Mouse (Mus musculus) heart, adult 2 months (tissue): Measurements from ENCODE around the gene Crybg2. TPM values are rescaled to one million over a fixed set of nuclear protein-coding genes. Genes with fewer than 3 reads are reported as not detected.

ENCODE experiments used
- DNase-seq, 2 experiments: peaks; one replicate each; pipeline ENCODE4 v3.0.0; 2021
- H3K27ac ChIP-seq: fragments of 200-600 bp; 2 replicates; pipeline ENCODE4 v1.8.1; 2022
- H3K27me3 ChIP-seq: fragments of 200-500 bp; 2 replicates; pipeline ENCODE4 v1.6.1; 2012; ENCODE audit warnings: mild to moderate bottlenecking, low read length, inconsistent platforms, mixed read lengths; ENCODE audit not compliant: control insufficient read depth, insufficient read depth
- H3K36me3 ChIP-seq: fragments of 200-500 bp; 2 replicates; pipeline ENCODE4 v1.6.1; 2012; ENCODE audit warnings: low read length, inconsistent platforms; ENCODE audit not compliant: control insufficient read depth, insufficient read depth
- H3K4me1 ChIP-seq: fragments of 200-500 bp; 2 replicates; pipeline ENCODE4 v1.6.1; 2011; ENCODE audit warnings: low read length; ENCODE audit not compliant: control insufficient read depth, insufficient read depth
- H3K4me3 ChIP-seq: fragments of 200-600 bp; 2 replicates; pipeline ENCODE4 v1.8.1; 2022
- H3K79me2 ChIP-seq: fragments of 200-500 bp; replicated peaks from 2 replicates; pipeline ENCODE4 v1.6.1; 2012; ENCODE audit warnings: mild to moderate bottlenecking, inconsistent platforms, low read length, moderate library complexity, mixed read lengths; ENCODE audit not compliant: control insufficient read depth, insufficient read depth
- H3K9ac ChIP-seq: fragments of 200-500 bp; 2 replicates; pipeline ENCODE4 v1.6.1; 2012; ENCODE audit warnings: low read depth, mild to moderate bottlenecking, control low read depth, inconsistent platforms, low read length, mixed read lengths
- CTCF ChIP-seq: fragments of 200-600 bp; IDR thresholded peaks from 2 replicates; pipeline ENCODE4 v1.8.1; 2022; ENCODE audit warnings: antibody characterized with exemption, mild to moderate bottlenecking, moderate library complexity
- EP300 ChIP-seq: fragments of 200-500 bp; IDR thresholded peaks from 2 replicates; pipeline ENCODE4 v1.6.1; 2011; ENCODE audit warnings: low read depth, low read length, control low read depth; ENCODE audit not compliant: insufficient read depth
- POLR2A ChIP-seq: fragments of 200-500 bp; IDR thresholded peaks from 2 replicates; pipeline ENCODE4 v1.6.1; 2011; ENCODE audit warnings: mild to moderate bottlenecking, low read depth, low read length, control low read depth; ENCODE audit not compliant: insufficient read depth
- WGBS: fragments of 180-500 bp; shearing (Covaris S2); methylation state at CpG from one replicate; pipeline ENCODE4 v1.1.7; 2018; 5-methylcytosine and 5-hydroxymethylcytosine counted together
- intact Hi-C: fragments of 180-260 bp; cut with DNase I; formaldehyde crosslinking; loops from one replicate; pipeline ENCODE4 v1.15.1; 2025
- polyA plus RNA-seq: library from polyadenylated mRNA; depleted of rRNA; stranded (reverse); fragments of >200 nt; gene quantifications from 2 replicates; pipeline ENCODE4 v1.2.3, GENCODE M21; 2012
- total RNA-seq, 2 experiments: library from RNA; stranded (reverse); gene quantifications; 2 replicates each; pipeline ENCODE4 v1.2.3; 2021

The Crybg2 gene
- total and polyA plus RNA-seq, 3 experiments, result 0.49 TPM; not detected in 2

- Histone ChIP-seq H3K27me3 (0 out of 2 replicates have a peak, but pooled peaks cover 3% of the 10 kb centered on the region), H3K79me2 (no peaks in the 10 kb centered on the region), H3K4me1 (no peaks in the 10 kb centered on the region), H3K9ac (no peak overlapping the region), H3K27ac (no peak overlapping the region), H3K4me3 (no peak overlapping the region), H3K36me3 (no peaks in the 10 kb centered on the region)
- intact Hi-C loops, result no loop called here
- WGBS, result 30% methylated on average over 3 of the region's 3 CpGs
- DNase-seq, result no peak
- peak; percentile 63 for TF ChIP-seq CTCF
- TF ChIP-seq EP300, result no peak
- no peak for TF ChIP-seq POLR2A
These were observed 18.1 kb downstream of the Crybg2 start for GRCm38 (mm10) chr4:134078694-134079093.

GRCm38 (mm10) chr4:134080674-134081073 is 20.1 kb downstream of the Crybg2 start:
- intact Hi-C loops, result loop anchor here (5.0 kb wide), 1 partner anchor 43 kb away; no protein-coding TSS in a partner anchor
- H3K27me3 ChIP-seq, result 0 out of 2 replicates have a peak, but pooled peaks cover 3% of the 10 kb centered on the region
- no peaks in the 10 kb centered on the region for H3K36me3 ChIP-seq
- no peak overlapping the region for H3K9ac ChIP-seq
- no peak for DNase-seq
- no peaks in the 10 kb centered on the region for H3K79me2 ChIP-seq
- no peaks in the 10 kb centered on the region for H3K4me1 ChIP-seq
- 89% methylated on average over 4 of the region's 4 CpGs for WGBS
- no peak overlapping the region for H3K27ac ChIP-seq
- no peak overlapping the region for H3K4me3 ChIP-seq
- TF ChIP-seq EP300 (no peak), POLR2A (no peak), CTCF (no peak)

GRCm38 (mm10) chr4:134081730-134082386 is 21.2 kb downstream of the Crybg2 start:
- Histone ChIP-seq H3K9ac (no peak overlapping the region), H3K27me3 (0 out of 2 replicates have a peak, but pooled peaks cover 3% of the 10 kb centered on the region), H3K27ac (no peak overlapping the region), H3K4me3 (peak overlapping the region; percentile 16; the same call in 1 of the 2 replicates), H3K79me2 (no peaks in the 10 kb centered on the region), H3K36me3 (no peaks in the 10 kb centered on the region), H3K4me1 (no peaks in the 10 kb centered on the region)
- WGBS, result 1% methylated on average over 41 of the region's 41 CpGs
- TF ChIP-seq CTCF, result no peak
- no peak for TF ChIP-seq EP300
- no peak for TF ChIP-seq POLR2A
- peak; percentile 42 to 70 for DNase-seq
- intact Hi-C loops, result loop anchor here (5.0 kb wide), 1 partner anchor 45 kb away; no protein-coding TSS in a partner anchor

- no peak overlapping the region for H3K27ac ChIP-seq
- TF ChIP-seq POLR2A (no peak), EP300 (no peak), CTCF (no peak)
- no peak for DNase-seq
- H3K4me1 ChIP-seq, result no peaks in the 10 kb centered on the region
- no peak overlapping the region for H3K9ac ChIP-seq
- H3K79me2 ChIP-seq, result no peaks in the 10 kb centered on the region
- H3K27me3 ChIP-seq, result 0 out of 2 replicates have a peak, but pooled peaks cover 3% of the 10 kb centered on the region
- intact Hi-C loops, result loop anchor here (5.0 kb wide), 1 partner anchor 45 kb away; no protein-coding TSS in a partner anchor
- no peaks in the 10 kb centered on the region for H3K36me3 ChIP-seq
- 23% methylated on average over 7 of the region's 7 CpGs for WGBS
- H3K4me3 ChIP-seq, result no peak overlapping the region; the same call in 1 of the 2 replicates
These were observed 21.8 kb downstream of the Crybg2 start for GRCm38 (mm10) chr4:134082460-134082859.

- no peak overlapping the region for H3K4me3 ChIP-seq
- no peak overlapping the region for H3K27ac ChIP-seq
- H3K4me1 ChIP-seq, result no peaks in the 10 kb centered on the region
- 0 out of 2 replicates have a peak, but pooled peaks cover 3% of the 10 kb centered on the region for H3K27me3 ChIP-seq
- H3K36me3 ChIP-seq, result no peaks in the 10 kb centered on the region
- H3K9ac ChIP-seq, result no peak overlapping the region
- WGBS, result 90% methylated on average over 4 of the region's 4 CpGs
- TF ChIP-seq EP300 (no peak), CTCF (no peak), POLR2A (no peak)
- intact Hi-C loops, result loop anchor here (5.0 kb wide), 1 partner anchor 48 kb away; no protein-coding TSS in a partner anchor
- no peak for DNase-seq
- no peaks in the 10 kb centered on the region for H3K79me2 ChIP-seq
These were observed 24.4 kb downstream of the Crybg2 start for GRCm38 (mm10) chr4:134084999-134085398.

- H3K9ac ChIP-seq, result no peak overlapping the region
- no peaks in the 10 kb centered on the region for H3K4me1 ChIP-seq
- 0 out of 2 replicates have a peak, but pooled peaks cover 1% of the 10 kb centered on the region for H3K27me3 ChIP-seq
- H3K27ac ChIP-seq, result no peak overlapping the region
- no peak for TF ChIP-seq EP300
- TF ChIP-seq POLR2A, result no peak
- TF ChIP-seq CTCF, result peak; percentile 73
- 26% methylated on average over 7 of the region's 7 CpGs for whole genome bisulfite sequencing
- peak in 1 of 2 experiments; percentile 24 for DNase-seq
- H3K79me2 ChIP-seq, result no peaks in the 10 kb centered on the region
- H3K36me3 ChIP-seq, result no peaks in the 10 kb centered on the region
- intact Hi-C loops, result no loop called here
- no peak overlapping the region for H3K4me3 ChIP-seq
These were observed 26.8 kb downstream of the Crybg2 start for GRCm38 (mm10) chr4:134087412-134087811.
